Mouse (Mus musculus) cortical plate, adult 2 months (tissue): ENCODE measurements at regions not wholly inside any gene's neighbourhood (a gene's known extent, or its start where the extent isn't known, plus 50 kb on each side); places are given as distances from the start of the nearest gene placed in this dataset.

Source experiments
- CTCF ChIP-seq: fragments of 200-500 bp; IDR thresholded peaks from 2 replicates; pipeline ENCODE4 v1.5.1; 2011; ENCODE audit warnings: mild to moderate bottlenecking, control low read depth, low read length; ENCODE audit not compliant: insufficient read depth; ENCODE audit errors: extremely low read depth
- POLR2A ChIP-seq: fragments of 200-500 bp; IDR thresholded peaks from 2 replicates; pipeline ENCODE4 v1.6.1; 2011; ENCODE audit warnings: mild to moderate bottlenecking, low read length, control low read depth; ENCODE audit not compliant: insufficient read depth; ENCODE audit errors: extremely low read depth

GRCm38 (mm10) chr9:113433424-113433823 is 274.6 kb downstream of the Pdcd6ip start:
- TF ChIP-seq POLR2A (no peak), CTCF (no peak)
